Mouse (Mus musculus) retina, postnatal 1 day (tissue): ENCODE measurements around the gene Ndufaf5.
"Not testable (repeated sequence)": the region's sequence is repeated elsewhere in the genome, so short reads cannot be mapped to it uniquely, and the experiment has no call there.

ENCODE experiments used
- DNase-seq: peaks from one replicate; pipeline ENCODE4 v3.0.0-alpha.2; 2012

Ndufaf5 gene

DNA sequence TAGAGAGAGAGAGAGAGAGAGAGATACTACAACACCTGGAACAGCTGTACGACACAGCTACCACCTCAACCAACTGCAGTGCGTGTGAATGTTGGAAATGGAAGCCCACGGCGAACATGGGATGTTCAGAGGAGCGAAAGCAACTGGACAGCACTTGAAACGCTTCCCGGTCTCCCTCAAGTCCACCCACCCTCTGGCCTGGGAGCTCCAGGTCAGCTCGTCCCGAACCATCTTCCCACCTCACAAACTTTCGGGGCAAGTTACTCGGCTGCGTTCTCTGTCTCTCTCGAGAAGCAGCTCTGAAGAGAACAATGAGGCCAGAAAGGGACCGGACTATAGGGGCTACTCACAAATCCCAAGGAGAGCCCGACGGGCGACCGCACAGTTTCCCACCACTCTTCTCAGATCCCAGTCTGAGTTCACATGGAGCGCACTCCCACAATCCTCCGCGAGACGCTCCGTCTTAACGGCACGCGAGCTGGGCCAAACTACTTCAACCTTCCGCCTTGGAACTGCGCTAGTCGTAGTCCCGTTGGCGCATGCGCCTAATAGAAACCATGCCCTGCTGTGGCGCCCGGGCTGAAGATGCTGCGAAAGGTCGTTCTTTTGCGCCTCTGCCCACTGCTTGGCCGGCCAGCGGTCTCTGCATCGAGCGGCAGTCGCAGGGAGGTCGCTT, at the start of gene Ndufaf5, which contains the start of gene Esf1:
TSS of gene Ndufaf5 (plus strand) at position 523 of the 676 bp plus-strand sequence.
TSS of gene Esf1 (minus strand) at position 438 of the 676 bp plus-strand sequence.
- DNase-seq: peak; percentile 99

DNA sequence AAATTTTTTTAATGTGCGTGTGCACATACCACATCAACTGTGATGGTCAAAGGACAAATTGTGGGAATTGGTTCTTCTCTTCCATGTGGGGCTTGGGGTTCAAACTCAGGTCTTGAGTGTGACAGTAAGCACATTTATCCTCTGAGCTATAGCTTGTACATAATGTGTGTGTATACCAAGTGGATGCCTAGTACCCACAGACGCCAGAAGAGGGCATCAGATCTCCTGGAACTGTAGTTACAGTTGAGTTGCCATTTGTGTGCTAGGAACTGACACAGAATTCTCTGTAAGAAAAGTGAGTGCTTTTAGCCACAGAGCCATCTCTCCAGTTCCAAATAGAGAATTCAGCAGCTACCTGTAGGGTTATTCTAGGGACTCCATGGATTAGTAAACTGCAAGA, 44.9 kb upstream of the Ndufaf5 start:
- no peak for DNase-seq

DNA sequence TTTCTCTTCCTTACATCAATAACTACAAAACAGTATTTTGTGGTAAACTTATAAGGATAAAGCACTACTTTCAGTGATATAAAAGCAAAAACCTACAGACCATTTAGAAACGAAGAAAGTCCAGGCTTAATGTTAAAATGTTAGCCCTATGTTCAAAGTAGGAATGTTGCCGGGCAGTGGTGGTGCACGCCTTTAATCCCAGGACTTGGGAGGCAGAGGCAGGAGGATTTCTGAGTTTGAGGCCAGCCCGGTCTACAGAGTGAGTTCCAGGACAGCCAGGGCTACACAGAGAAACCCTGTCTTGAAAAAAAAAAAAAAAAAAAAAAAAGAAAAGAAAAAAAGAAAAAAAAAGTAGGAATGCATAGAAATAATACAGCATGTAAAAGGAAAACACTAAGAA, 18.7 kb upstream of the Ndufaf5 start, which contains the start of gene Gm17374:
TSS of gene Gm17374 (plus strand) at position 301 of the 400 bp plus-strand sequence.
- DNase-seq: not testable (repeated sequence)

DNA sequence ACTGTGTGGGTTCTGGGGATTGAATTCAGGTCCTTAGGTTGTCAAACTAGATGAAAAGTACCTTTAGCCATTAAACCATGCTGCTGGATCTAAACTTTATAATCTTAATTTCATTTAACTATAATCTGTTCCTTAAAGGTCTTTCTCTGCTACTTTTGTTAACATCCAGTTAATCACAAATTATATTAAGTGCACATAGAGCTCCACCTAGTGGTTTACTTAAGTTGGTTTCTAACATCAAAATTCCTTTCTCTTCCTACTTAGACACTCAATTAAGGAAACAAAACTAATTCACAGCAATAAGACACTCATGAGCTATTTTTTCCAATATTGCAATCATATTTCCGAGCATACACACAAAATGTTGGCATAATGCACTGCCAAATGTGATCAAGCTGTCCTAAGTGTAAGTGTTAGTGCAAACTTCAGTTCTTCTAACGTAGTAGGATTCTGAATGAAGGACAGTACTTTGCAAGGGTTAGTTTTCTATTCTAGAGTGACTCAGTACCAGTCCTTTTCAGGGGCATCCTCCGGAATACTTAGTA, 11.2 kb upstream of the Ndufaf5 start:
- DNase-seq: peak; percentile 47

DNA sequence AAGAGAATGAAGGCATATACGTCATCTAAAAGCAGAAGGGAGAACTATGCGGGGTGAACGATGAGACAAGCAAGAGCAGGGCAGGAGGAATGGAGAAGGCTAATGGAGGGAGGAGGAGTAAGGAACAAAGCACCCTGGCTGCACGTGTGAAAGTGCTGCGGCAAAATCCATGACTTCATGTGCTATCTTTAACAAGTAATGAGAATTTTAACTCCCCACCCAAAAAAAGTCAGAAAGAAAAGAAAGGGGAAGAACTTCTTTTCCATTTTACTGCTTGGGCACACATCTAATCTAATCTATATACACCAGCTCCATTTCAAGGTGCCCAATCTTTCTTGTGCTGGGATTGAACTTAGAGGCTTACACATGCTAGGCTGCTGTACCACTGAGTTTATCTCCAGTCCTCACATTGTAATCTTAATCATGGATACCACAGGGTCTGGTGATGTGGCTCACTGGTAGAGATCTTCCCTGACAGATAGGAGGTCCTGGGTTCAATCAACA, 7.0 kb upstream of the Ndufaf5 start:
- no peak for DNase-seq

DNA sequence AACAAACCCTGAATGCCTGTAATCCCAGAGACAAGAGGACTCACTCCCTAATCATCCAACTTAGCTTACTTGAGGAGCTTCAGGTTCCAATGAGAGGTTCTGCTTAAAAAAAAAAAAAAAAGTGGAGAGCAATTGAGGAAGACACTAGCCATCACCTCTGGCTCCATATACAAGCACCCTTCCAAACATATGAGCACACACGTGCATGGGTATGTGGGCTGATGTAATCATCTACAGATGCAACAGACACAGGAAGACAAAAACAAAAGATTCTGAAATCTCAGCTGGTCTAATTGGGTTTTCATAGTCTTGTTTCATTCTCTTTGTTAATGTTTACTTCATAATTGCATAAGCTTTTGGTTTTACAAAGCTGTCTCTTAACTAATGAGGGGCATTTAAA, 1.4 kb upstream of the Ndufaf5 start:
- no peak for DNase-seq

DNA sequence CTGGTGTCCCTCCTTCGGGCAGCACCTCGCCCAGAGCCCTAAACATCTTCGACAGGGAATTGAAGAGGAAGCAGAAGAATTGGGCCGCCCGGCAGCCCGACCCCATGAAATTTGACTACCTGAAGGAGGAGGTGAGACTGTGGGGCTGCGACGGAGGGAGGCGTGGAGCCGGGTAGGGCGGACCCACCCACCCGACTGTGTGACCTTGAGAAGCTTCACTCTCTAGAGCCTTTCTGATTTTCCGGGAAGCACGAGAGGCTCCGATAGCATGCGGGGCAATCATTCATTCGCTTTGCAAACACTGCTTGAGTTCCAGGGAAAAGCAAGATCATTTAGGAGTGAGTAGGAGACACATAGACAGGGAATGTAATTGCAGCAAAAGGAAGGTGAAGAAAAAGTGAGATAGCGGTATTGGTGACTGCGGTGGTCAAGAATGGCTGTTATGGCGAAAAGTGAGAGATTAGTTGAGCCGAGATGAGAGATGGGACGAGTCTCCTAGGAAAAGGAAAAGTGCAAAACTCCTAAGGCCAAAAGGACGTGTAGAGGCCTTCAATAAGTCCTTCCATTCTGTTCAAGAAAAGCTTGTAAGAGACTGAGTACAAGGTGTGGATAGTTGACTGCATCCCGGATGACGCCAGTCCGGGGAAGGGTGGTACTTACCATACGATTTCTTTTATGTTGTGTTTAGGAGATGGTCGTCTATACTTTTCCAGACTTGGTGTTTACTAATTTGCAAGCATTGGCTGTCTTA, 529 bp downstream of the Ndufaf5 start:
- DNase-seq: no peak

DNA sequence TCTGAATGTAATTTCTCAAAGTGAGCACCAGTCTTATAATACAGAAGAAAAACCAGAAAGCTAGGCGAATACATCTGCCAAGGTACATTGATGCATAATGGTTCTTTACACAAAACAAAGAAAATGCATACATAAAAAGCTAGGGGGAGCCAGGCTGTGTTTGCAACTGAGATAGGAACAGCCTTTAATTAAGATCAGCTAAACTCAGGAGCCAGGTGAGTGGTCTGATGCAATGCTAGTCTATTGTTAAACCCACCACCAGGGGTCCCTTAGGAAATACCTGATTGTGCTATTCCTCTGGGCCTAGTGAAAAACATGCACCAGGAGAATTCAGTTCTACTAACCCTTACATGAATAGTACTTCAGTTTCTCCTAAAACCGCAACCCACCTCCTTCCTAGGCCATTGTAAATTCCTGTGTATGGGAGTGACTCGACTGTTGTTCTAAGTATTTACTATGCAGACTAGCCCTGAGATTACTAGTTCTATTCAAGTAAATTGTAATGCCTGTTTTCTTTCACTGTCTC, 15.3 kb downstream of the Ndufaf5 start:
- not testable (repeated sequence) for DNase-seq

DNA sequence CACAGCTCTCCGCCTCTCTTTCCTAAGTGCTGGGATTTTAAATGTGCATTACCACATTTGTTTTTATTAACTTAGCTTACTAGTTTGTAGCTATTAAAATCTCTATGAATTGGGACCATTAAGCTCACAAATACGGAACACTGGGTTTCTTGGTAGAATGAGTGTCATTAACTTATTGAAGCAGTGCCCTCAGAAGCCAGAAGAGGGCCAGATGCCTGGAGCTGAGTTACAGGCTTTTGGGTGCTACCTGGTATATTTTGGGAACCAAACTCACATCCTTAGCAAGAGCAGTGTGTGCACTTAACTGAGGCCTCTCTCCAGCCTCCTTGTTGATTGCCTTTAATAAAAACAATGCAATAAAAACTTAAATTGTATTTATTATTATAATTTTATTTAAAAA, 30.3 kb downstream of the Ndufaf5 start:
- DNase-seq: no peak

DNA sequence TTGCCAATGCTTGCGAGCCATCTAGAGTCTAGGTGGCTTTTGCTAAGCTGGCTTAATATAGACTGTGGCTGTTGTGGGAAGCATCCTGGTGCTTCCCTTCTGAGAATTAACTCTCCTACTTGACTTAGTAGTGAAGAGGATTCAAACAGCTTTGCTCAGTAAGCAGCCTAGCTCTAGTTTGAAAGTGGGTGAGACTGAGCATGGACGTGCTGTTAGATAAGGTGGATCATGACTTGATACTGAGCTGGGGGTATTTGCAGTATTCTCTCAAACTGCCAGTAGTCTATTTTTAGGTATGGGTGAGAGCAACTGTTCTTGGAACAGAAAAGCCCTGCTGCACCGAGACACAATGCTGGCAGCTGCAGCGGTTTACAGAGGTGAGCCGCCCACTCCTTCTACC, 32.1 kb downstream of the Ndufaf5 start:
- DNase-seq: peak; percentile 46

DNA sequence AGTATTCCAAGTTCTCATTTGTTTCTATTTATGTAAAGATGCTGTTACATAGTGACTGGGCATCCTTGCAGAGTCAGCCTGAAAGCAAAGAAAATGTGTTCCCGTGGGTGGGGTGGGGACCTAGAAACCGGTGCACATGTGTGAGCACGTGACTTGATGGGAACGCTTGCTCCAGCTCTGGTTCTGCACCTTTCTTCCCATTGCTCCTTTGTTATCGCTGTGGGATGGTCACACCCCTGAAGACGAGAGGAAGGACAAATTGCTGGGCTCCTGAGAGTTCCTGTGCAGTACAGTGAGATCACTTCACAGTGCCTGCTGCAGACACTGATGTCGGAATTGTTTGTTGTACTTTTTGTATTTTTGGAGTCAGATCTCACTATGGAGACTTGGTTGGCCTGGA, 33.3 kb downstream of the Ndufaf5 start:
- no peak for DNase-seq

DNA sequence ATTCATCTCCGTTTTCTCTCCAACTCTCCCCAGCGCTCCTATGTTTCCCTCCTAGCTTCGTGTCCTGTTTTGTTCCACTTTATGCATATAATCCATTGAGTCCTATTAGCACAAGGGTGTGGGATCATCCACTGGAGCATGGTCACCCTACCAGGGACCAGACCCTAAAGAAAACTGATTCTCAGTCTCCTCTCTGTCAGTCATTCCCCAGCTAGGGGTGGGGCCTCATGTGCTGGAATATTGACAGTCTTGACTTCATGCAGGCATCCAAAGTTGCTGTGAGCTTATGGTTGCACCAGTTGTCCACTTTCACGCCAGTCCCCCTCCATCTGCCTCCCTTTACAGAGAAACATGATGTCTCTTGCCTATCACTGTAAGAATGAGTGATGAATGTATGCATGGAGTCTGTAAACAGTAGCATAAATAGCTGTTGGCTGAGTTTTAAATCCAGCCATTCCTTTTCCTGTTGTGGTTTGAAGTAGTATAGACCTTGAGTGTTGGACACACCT, 44.1 kb downstream of the Ndufaf5 start:
- DNase-seq: no peak

DNA sequence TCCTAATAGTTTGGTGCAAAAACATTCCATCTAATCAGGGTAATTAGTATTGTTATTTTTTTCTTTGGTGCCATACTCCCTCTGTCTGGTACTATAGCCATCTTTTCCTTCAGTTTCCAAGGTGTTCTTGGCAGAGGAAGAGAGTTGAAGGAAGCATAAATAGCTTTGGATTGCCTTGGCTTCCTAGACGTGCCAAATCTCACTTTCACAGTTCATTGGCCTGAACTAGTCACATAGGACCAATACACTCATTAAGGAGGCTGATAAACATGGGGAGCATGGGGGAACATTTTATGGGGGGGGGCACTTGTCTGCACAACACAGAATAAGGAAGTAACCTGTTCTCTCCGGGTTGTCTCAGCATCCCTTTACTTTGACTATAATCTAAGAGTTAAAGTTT, 45.0 kb downstream of the Ndufaf5 start:
- no peak for DNase-seq

DNA sequence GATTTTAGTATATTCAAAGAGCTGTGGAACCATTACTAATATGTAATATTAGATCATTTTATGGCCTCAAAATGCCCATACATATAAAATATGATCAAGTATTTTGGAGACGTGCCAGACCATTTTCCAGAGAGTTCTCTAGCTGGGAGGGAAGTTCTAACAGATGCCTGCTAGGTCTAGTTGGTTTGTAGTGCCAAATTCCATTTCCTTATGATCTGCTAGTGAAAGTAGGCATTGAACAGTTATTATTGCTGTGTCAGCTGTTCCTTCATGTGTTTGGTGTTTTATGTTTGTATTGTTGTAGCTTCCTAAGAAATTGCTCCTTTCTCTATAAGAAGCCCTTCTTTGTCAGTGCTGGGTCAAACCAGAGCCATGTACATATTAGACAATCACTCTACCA, 45.5 kb downstream of the Ndufaf5 start:
- DNase-seq: no peak

DNA sequence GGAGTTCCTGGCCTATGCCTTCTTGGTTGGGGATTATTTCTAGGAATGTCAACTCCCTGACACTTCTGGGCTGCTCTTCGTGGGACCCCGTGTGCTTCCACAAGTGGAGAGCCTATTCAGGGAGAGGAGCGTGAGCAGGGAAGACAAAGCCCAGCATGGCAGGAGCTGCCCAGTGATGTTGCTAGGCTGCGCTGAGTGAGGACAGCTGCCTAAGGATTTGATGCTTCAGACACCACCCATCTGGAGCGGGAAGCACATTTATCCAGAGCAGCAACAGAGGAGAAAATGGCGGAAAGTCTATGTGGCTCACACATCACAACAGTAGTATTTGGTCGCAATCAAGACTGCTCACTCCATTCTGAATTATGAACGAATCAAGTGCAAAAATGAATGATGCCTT, 49.9 kb downstream of the Ndufaf5 start:
- no peak for DNase-seq

DNA sequence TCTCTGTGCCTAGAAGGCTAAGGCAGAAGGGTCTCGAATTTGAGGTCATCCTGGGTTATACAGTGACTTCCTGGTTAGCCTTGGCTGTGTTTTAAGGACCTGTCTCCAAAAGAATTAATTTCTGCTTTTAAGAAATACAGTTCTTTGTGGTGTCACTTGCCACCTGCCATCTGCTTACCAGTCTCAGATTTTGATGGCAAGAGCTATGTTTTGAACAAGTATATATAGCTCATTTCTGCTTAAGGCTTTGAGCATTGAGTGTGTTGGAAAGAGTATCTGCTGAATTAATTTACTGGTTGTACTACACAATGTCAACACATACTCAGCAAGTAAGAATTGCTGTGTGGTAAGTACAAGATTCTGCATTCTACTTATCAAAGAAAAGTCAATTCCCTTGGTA, 59.8 kb downstream of the Ndufaf5 start:
- no peak for DNase-seq

DNA sequence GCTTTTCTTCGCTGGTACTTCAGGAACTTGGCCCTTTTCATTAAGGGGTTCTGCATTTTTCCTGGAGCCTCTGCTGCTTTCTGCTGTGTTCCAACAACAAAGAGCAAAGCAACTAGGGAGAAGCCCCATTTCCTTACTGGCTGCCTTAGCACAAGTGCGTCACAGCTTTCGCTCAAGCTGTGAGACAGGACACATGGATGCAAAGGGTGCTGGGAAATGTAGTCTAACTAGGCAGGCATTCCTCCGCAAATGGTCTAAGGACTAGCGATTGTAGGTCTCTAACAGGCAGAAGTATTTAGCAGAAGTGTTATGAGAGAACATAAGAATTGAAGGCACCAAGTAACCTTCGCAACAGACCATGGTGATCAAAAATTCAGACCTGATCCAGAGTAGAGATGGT, 66.8 kb downstream of the Ndufaf5 start:
- peak; percentile 43 for DNase-seq

DNA sequence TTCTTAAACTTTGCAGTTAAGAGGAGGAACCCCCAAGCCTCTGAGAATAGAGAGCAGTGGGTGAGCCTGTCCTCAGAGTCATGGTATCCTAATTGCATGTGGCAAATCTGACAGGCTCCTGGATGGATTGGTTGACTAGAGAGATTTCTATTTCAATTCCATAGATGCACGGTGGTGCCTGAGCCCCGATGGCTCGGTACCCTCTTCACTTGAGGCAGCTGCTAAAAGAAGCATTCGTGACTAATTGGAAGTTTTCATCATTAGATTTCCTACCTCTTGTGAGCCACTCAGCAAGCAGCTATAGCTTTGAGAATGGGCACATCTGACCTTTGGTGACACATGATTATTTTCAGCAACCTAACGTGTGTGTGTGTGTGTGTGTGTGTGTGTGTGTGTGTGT, 71.9 kb downstream of the Ndufaf5 start:
- no peak for DNase-seq

DNA sequence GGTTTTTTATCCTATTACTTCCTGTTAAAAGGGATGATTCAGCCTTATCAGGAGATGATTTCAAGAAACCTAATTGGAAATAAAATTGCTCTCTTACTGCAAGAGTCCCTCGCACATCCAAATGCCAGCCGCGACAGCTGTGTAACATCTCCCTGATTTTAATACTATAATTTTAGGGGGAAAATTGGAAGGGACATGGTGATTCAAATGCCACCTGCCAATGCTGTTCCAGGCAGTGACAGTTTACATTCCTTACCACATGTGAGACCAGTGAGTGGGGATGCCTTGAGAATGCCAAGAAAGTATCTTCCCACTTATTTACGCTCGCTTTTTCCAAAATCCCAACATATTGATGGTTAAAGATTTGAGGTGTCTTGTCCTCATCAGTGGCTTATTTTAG, 72.7 kb downstream of the Ndufaf5 start:
- no peak for DNase-seq
